Mouse (Mus musculus) heart, postnatal 0 days (tissue): ENCODE data around the gene Ttll13. TPM values are rescaled to one million over a fixed set of nuclear protein-coding genes. Genes with fewer than 3 reads are reported as not detected.

Experiments used
- ATAC-seq: fragments of 200-750 bp; cut with Nextera tagmentation; 2 replicates; pipeline ENCODE4 v1.8.0; 2017; ENCODE audit warnings: low read depth, moderate number of reproducible peaks, moderate library complexity; ENCODE audit not compliant: insufficient read depth
- DNase-seq: peaks from one replicate; pipeline ENCODE4 v3.0.0-alpha.2; 2016; ENCODE audit warnings: low spot score
- H3K27ac ChIP-seq: fragments of 300-500 bp; sonication (generic); 2 replicates; pipeline ENCODE4 v1.5.1; 2014; ENCODE audit warnings: low read depth, mild to moderate bottlenecking
- H3K27me3 ChIP-seq: fragments of 300-500 bp; sonication (generic); 2 replicates; pipeline ENCODE4 v1.6.1; 2014; ENCODE audit warnings: low read length, mixed read lengths; ENCODE audit not compliant: control insufficient read depth, insufficient read depth
- H3K36me3 ChIP-seq: fragments of 300-500 bp; sonication (generic); replicated peaks from 2 replicates; pipeline ENCODE4 v1.6.1; 2014; ENCODE audit warnings: low read length, mixed read lengths; ENCODE audit not compliant: control insufficient read depth, insufficient read depth
- H3K4me1 ChIP-seq: fragments of 300-500 bp; sonication (generic); 2 replicates; pipeline ENCODE4 v1.6.1; 2014; ENCODE audit warnings: antibody characterized with exemption; ENCODE audit not compliant: control insufficient read depth, insufficient read depth
- H3K4me2 ChIP-seq: fragments of 300-500 bp; sonication (generic); 2 replicates; pipeline ENCODE4 v1.6.1; 2014; ENCODE audit warnings: low read depth, mild to moderate bottlenecking, low read length, moderate library complexity
- H3K4me3 ChIP-seq: fragments of 300-500 bp; sonication (generic); 2 replicates; pipeline ENCODE4 v1.5.1; 2014; ENCODE audit warnings: low read depth, low read length
- H3K9ac ChIP-seq: fragments of 300-500 bp; sonication (generic); replicated peaks from 2 replicates; pipeline ENCODE4 v1.6.1; 2014; ENCODE audit warnings: low read depth, low read length, mixed read lengths
- H3K9me3 ChIP-seq: fragments of 300-500 bp; sonication (generic); replicated peaks from 2 replicates; pipeline ENCODE4 v1.6.1; 2016; ENCODE audit warnings: low read length; ENCODE audit not compliant: control insufficient read depth
- CTCF ChIP-seq: IDR thresholded peaks from 2 replicates; pipeline ENCODE4 v1.5.1; 2016; ENCODE audit warnings: antibody characterized with exemption, control low read depth, low read depth
- EP300 ChIP-seq: IDR thresholded peaks from 2 replicates; pipeline ENCODE4 v1.6.1; 2016; ENCODE audit warnings: antibody characterized with exemption, low read depth
- WGBS: fragments of 180-500 bp; shearing (Covaris S2); extraction: QIAGEN DNeasy Blood & Tissue Kit; methylation state at CpG from one replicate; pipeline ENCODE4 v1.1.7; 2014; 5-methylcytosine and 5-hydroxymethylcytosine counted together
- polyA plus RNA-seq: library from polyadenylated mRNA; unstranded; fragments of >200 nt; fragmentation: Nextera tagmentation; extraction: Ambion mirVana; gene quantifications from 2 replicates; pipeline ENCODE4 v1.2.1, GENCODE M21; 2015
- total RNA-seq: library from RNA; depleted of rRNA; stranded (reverse); fragments of >200 nt; gene quantifications from 2 replicates; pipeline ENCODE4 v1.2.3, GENCODE M21; 2014; ENCODE audit warnings: low replicate concordance; rRNA removed

Ttll13 gene
- total and polyA plus RNA-seq, 2 experiments from 2014 or later, result 0.98 TPM; not detected in 1

GRCm38 (mm10) chr7:80297041-80297440 is 50.9 kb downstream of the Ttll13 start:
- 43% methylated on average over 3 of the region's 3 CpGs for WGBS
- TF ChIP-seq EP300 (no peak), CTCF (no peak)

GRCm38 (mm10) chr7:80298754-80299153 is 52.6 kb downstream of the Ttll13 start:
- no peak overlapping the region for H3K9ac ChIP-seq
- H3K4me3 ChIP-seq, result no peak overlapping the region
- no peak overlapping the region for H3K27ac ChIP-seq
- WGBS, result 95% methylated on average over 4 of the region's 4 CpGs
- H3K4me1 ChIP-seq, result no peaks in the 10 kb centered on the region; the same call in 1 of the 2 replicates
- DNase-seq, result no peak
- H3K27me3 ChIP-seq, result no peaks in the 10 kb centered on the region
- ATAC-seq, result no peak
- H3K36me3 ChIP-seq, result peaks cover 27% of the 10 kb centered on the region
- no peak overlapping the region for H3K4me2 ChIP-seq
- no peaks in the 10 kb centered on the region for H3K9me3 ChIP-seq
- TF ChIP-seq CTCF (no peak), EP300 (no peak)

More at GRCm38 (mm10) chr7:80297041-80297440, 50.9 kb downstream of the Ttll13 start:
- Histone ChIP-seq H3K4me1 (no peaks in the 10 kb centered on the region; the same call in 1 of the 2 replicates), H3K4me2 (no peak overlapping the region), H3K4me3 (no peak overlapping the region), H3K9me3 (no peaks in the 10 kb centered on the region), H3K27ac (no peak overlapping the region), H3K27me3 (no peaks in the 10 kb centered on the region), H3K9ac (no peak overlapping the region), H3K36me3 (peaks cover 13% of the 10 kb centered on the region)
- ATAC-seq, result no peak
- no peak for DNase-seq

- no peak overlapping the region for H3K27ac ChIP-seq
- 90% methylated on average over 3 of the region's 3 CpGs for WGBS
- no peak for ATAC-seq
- no peak for DNase-seq
- H3K4me1 ChIP-seq, result no peaks in the 10 kb centered on the region; the same call in 1 of the 2 replicates
- no peak overlapping the region for H3K9ac ChIP-seq
- no peaks in the 10 kb centered on the region for H3K9me3 ChIP-seq
- H3K4me3 ChIP-seq, result no peak overlapping the region
- no peak overlapping the region for H3K4me2 ChIP-seq
- H3K27me3 ChIP-seq, result no peaks in the 10 kb centered on the region
- H3K36me3 ChIP-seq, result peaks cover 35% of the 10 kb centered on the region
- TF ChIP-seq EP300 (no peak), CTCF (no peak)
Measured at GRCm38 (mm10) chr7:80299568-80299967, 53.4 kb downstream of the Ttll13 start.

GRCm38 (mm10) chr7:80301522-80301921 is 55.3 kb downstream of the Ttll13 start:
- no peaks in the 10 kb centered on the region for H3K27me3 ChIP-seq
- TF ChIP-seq CTCF (no peak), EP300 (no peak)
- H3K27ac ChIP-seq, result no peak overlapping the region
- DNase-seq, result no peak
- H3K4me1 ChIP-seq, result no peaks in the 10 kb centered on the region
- no peak overlapping the region for H3K9ac ChIP-seq
- H3K36me3 ChIP-seq, result peaks cover 55% of the 10 kb centered on the region
- H3K9me3 ChIP-seq, result no peaks in the 10 kb centered on the region
- no peak for ATAC-seq
- H3K4me2 ChIP-seq, result no peak overlapping the region
- WGBS, result 89% methylated on average over 2 of the region's 2 CpGs
- H3K4me3 ChIP-seq, result no peak overlapping the region

GRCm38 (mm10) chr7:80307766-80308165 is 61.6 kb downstream of the Ttll13 start:
- Histone ChIP-seq H3K36me3 (peaks cover 93% of the 10 kb centered on the region), H3K9me3 (no peaks in the 10 kb centered on the region), H3K27me3 (no peaks in the 10 kb centered on the region), H3K4me2 (no peak overlapping the region), H3K4me3 (no peak overlapping the region), H3K4me1 (no peaks in the 10 kb centered on the region), H3K27ac (no peak overlapping the region), H3K9ac (no peak overlapping the region)
- TF ChIP-seq EP300 (no peak), CTCF (0 out of 2 replicates have a peak, but pooled peaks have one; percentile 12)
- DNase-seq (no peak), ATAC-seq (no peak)
- WGBS, result 85% methylated on average over 3 of the region's 3 CpGs

Other genes starting within 250 kb of the Ttll13 start
- gene Zfp710, start 221.6 kb upstream of the Ttll13 start, total RNA-seq, result 25.5 and 29.7 TPM in 2 replicates
- gene Zfp710, start 221.6 kb upstream of the Ttll13 start, polyA plus RNA-seq, result 7.5 TPM in 2 replicates
- 3,422 and 3,660 TPM in 2 replicates for gene Idh2, start 131.0 kb upstream of the Ttll13 start, total RNA-seq
- gene Idh2, start 131.0 kb upstream of the Ttll13 start, polyA plus RNA-seq, result 2,757 and 2,826 TPM in 2 replicates
- gene Sema4b, start 59.5 kb upstream of the Ttll13 start, total RNA-seq, result 17.5 and 24.2 TPM in 2 replicates
- 10.5 and 11.7 TPM in 2 replicates for gene Sema4b, start 59.5 kb upstream of the Ttll13 start, polyA plus RNA-seq
- gene Cib1, start 13.6 kb upstream of the Ttll13 start, total RNA-seq, result 26.0 and 27.2 TPM in 2 replicates
- gene Cib1, start 13.6 kb upstream of the Ttll13 start, polyA plus RNA-seq, result 57.2 and 57.4 TPM in 2 replicates
- gene Gdpgp1, start 13.5 kb upstream of the Ttll13 start, total RNA-seq, result 2.5 and 5.5 TPM in 2 replicates
- gene Gdpgp1, start 13.5 kb upstream of the Ttll13 start, polyA plus RNA-seq, result 2.0 and 2.3 TPM in 2 replicates
- 14.0 and 29.4 TPM in 2 replicates for gene Ngrn, start 14.8 kb downstream of the Ttll13 start, total RNA-seq
- gene Ngrn, start 14.8 kb downstream of the Ttll13 start, polyA plus RNA-seq, result 35.8 and 40.5 TPM in 2 replicates
- 8.0 and 8.7 TPM in 2 replicates for gene Vps33b, start 23.3 kb downstream of the Ttll13 start, total RNA-seq
- 3.6 and 3.9 TPM in 2 replicates for gene Vps33b, start 23.3 kb downstream of the Ttll13 start, polyA plus RNA-seq
- gene Prc1, start 48.1 kb downstream of the Ttll13 start, total RNA-seq, result 59.9 and 98.0 TPM in 2 replicates
- 46.1 and 49.4 TPM in 2 replicates for gene Prc1, start 48.1 kb downstream of the Ttll13 start, polyA plus RNA-seq
- 3.7 and 7.6 TPM in 2 replicates for gene Rccd1, start 78.1 kb downstream of the Ttll13 start, total RNA-seq
- 2.9 and 3.1 TPM in 2 replicates for gene Rccd1, start 78.1 kb downstream of the Ttll13 start, polyA plus RNA-seq
- gene Unc45a, start 94.6 kb downstream of the Ttll13 start, total RNA-seq, result 21.6 and 44.5 TPM in 2 replicates
- gene Unc45a, start 94.6 kb downstream of the Ttll13 start, polyA plus RNA-seq, result 11.0 and 12.5 TPM in 2 replicates
- 19.8 and 28.5 TPM in 2 replicates for gene Hddc3, start 96.7 kb downstream of the Ttll13 start, total RNA-seq
- gene Hddc3, start 96.7 kb downstream of the Ttll13 start, polyA plus RNA-seq, result 14.5 and 17.8 TPM in 2 replicates
- gene Man2a2, start 125.0 kb downstream of the Ttll13 start, total RNA-seq, result 30.2 and 55.2 TPM in 2 replicates
- 7.2 and 7.7 TPM in 2 replicates for gene Man2a2, start 125.0 kb downstream of the Ttll13 start, polyA plus RNA-seq
- 13.5 and 23.1 TPM in 2 replicates for gene Fes, start 141.6 kb downstream of the Ttll13 start, total RNA-seq
- 9.2 and 9.7 TPM in 2 replicates for gene Fes, start 141.6 kb downstream of the Ttll13 start, polyA plus RNA-seq
- 67.6 and 79.0 TPM in 2 replicates for gene Furin, start 159.1 kb downstream of the Ttll13 start, total RNA-seq
- 16.9 and 18.9 TPM in 2 replicates for gene Furin, start 159.1 kb downstream of the Ttll13 start, polyA plus RNA-seq